ENCODE assay signal across 25 mouse cellular contexts in genomic region chr11:66625491-66625890, GRCm38 (mm10).
DNase-seq lines count a peak whose midpoint lies in the region; ATAC-seq and TF ChIP-seq lines count a peak whose summit lies in the region.
"Had no signal": no experiment of that assay in that cellular context is flagged by ENCODE, and none has a peak within 500 bp of the region (broad histone marks: within the 10 kb centered on the region; RNA-seq: fewer than 3 reads in every experiment).

No protein-coding gene starts in this region.

- no peaks in the 10 kb centered on the region for H3K4me1 ChIP-seq in forebrain, postnatal 0 days (ENCODE audit: insufficient read depth)
- H3K4me1 ChIP-seq in forebrain, embryonic 15.5 days = no peaks in the 10 kb centered on the region
- H3K4me1 ChIP-seq: embryonic facial prominence, embryonic 12.5 days; embryonic facial prominence, embryonic 15.5 days; heart, embryonic 10.5 days; heart, embryonic 13.5 days had no signal

- H3K36me3 ChIP-seq in forebrain, postnatal 0 days (ENCODE audit: insufficient read depth) = no peaks in the 10 kb centered on the region
- H3K36me3 ChIP-seq in forebrain, embryonic 15.5 days = no peaks in the 10 kb centered on the region
- H3K36me3 ChIP-seq: embryonic facial prominence, embryonic 12.5 days; embryonic facial prominence, embryonic 15.5 days; heart, embryonic 10.5 days; heart, embryonic 13.5 days had no signal

- H3K27me3 ChIP-seq in forebrain, postnatal 0 days (ENCODE audit: insufficient read depth, low read length) = no peaks in the 10 kb centered on the region
- H3K27me3 ChIP-seq in forebrain, embryonic 15.5 days = no peaks in the 10 kb centered on the region
- H3K27me3 ChIP-seq: embryonic facial prominence, embryonic 12.5 days; embryonic facial prominence, embryonic 15.5 days; heart, embryonic 13.5 days had no signal

- H3K9me3 ChIP-seq in forebrain, postnatal 0 days (ENCODE audit: low read length) = no peaks in the 10 kb centered on the region
- H3K9me3 ChIP-seq in forebrain, embryonic 15.5 days = no peaks in the 10 kb centered on the region
- H3K9me3 ChIP-seq: embryonic facial prominence, embryonic 12.5 days; embryonic facial prominence, embryonic 15.5 days; heart, embryonic 10.5 days; heart, embryonic 13.5 days had no signal

- WGBS in forebrain, postnatal 0 days = 73% methylated on average over 4 of the region's 4 CpGs
- 87% methylated on average over 4 of the region's 4 CpGs for WGBS in forebrain, embryonic 15.5 days

- H3K27ac ChIP-seq in forebrain, postnatal 0 days (ENCODE audit: low read depth, low read length) = no peak overlapping the region
- H3K27ac ChIP-seq in forebrain, embryonic 15.5 days (replicated peaks) = no peak overlapping the region
- H3K27ac ChIP-seq in layer of hippocampus, adult 2 months = no peak overlapping the region
- H3K27ac ChIP-seq: embryonic facial prominence, embryonic 12.5 days; embryonic facial prominence, embryonic 15.5 days; heart, adult 2 months; heart, embryonic 10.5 days; heart, embryonic 13.5 days; hindbrain, embryonic 14.5 days; hindbrain, postnatal 0 days had no signal

- no peak overlapping the region for H3K4me2 ChIP-seq in forebrain, postnatal 0 days (ENCODE audit: low read depth)
- no peak overlapping the region for H3K4me2 ChIP-seq in forebrain, embryonic 15.5 days (replicated peaks)
- H3K4me2 ChIP-seq: embryonic facial prominence, embryonic 12.5 days; embryonic facial prominence, embryonic 15.5 days; heart, embryonic 13.5 days; hindbrain, embryonic 14.5 days had no signal

- no peak overlapping the region for H3K4me3 ChIP-seq in forebrain, postnatal 0 days (ENCODE audit: low read depth, low read length)
- no peak overlapping the region for H3K4me3 ChIP-seq in forebrain, embryonic 15.5 days
- no peak overlapping the region for H3K4me3 ChIP-seq in layer of hippocampus, adult 2 months
- H3K4me3 ChIP-seq: embryonic facial prominence, embryonic 12.5 days; embryonic facial prominence, embryonic 15.5 days; heart, adult 2 months; heart, embryonic 10.5 days; heart, embryonic 13.5 days had no signal

- no peak for TF ChIP-seq CTCF in forebrain, postnatal 0 days (IDR thresholded peaks at IDR 0.05; ENCODE audit: low read depth)
- no peak for TF ChIP-seq CTCF in layer of hippocampus, adult 2 months (conservative IDR thresholded peaks at IDR 0.05)

- ATAC-seq in forebrain, postnatal 0 days = no peak
- ATAC-seq in forebrain, embryonic 15.5 days (replicated peaks) = no peak
- ATAC-seq: activated CD4-positive, CD25-positive, alpha-beta regulatory T cell, adult 4 months; forebrain, embryonic 14.5 days; hindbrain, postnatal 0 days had no signal

- H3K9ac ChIP-seq in forebrain, postnatal 0 days = no peak overlapping the region
- H3K9ac ChIP-seq in forebrain, embryonic 15.5 days (replicated peaks) = no peak overlapping the region
- H3K9ac ChIP-seq: embryonic facial prominence, embryonic 12.5 days; embryonic facial prominence, embryonic 15.5 days; heart, embryonic 13.5 days; hindbrain, embryonic 14.5 days had no signal

- peak; percentile 25 for DNase-seq in forebrain, postnatal 0 days
- DNase-seq in layer of hippocampus, adult 2 months (ENCODE audit: low spot score in 2 of 2) = peak; percentile 47 to 60
- no peak for DNase-seq in layer of hippocampus, postnatal 10 days (ENCODE audit: low spot score in 2 of 2)
- DNase-seq in layer of hippocampus, adult 9-11 months = peak; percentile 40
- DNase-seq in right cerebral cortex, adult 18-20 months = no peak
- no peak for DNase-seq in ovary, adult 18-20 months (ENCODE audit: low spot score)
- DNase-seq: adrenal gland, adult 8-10 months; adrenal gland, postnatal 25 days; cerebellum, adult 2 months; cerebellum, adult 9-11 months; cerebellum, postnatal 25 days; gastrocnemius, postnatal 10 days; gastrocnemius, postnatal 36 days; heart, adult 2 months; heart, postnatal 14 days; heart, postnatal 4 days had no signal

Comparison
In these comparisons a context has a peak if more than half of its experiments do, and no peak if none do; other contexts are left out.
1. DNase-seq: peak in forebrain, postnatal 0 days (single experiment), layer of hippocampus, adult 2 months (2 of 2) and layer of hippocampus, adult 9-11 months (single experiment); none in layer of hippocampus, postnatal 10 days (0 of 2), right cerebral cortex, adult 18-20 months (single experiment) and ovary, adult 18-20 months (single experiment).